Mouse (Mus musculus) right cerebral cortex, postnatal 4 days (tissue): ENCODE measurements at regions not wholly inside any gene's neighbourhood (a gene's known extent, or its start where the extent isn't known, plus 50 kb on each side); places are given as distances from the start of the nearest gene placed in this dataset.

ENCODE experiments used
- DNase-seq: peaks from one replicate; pipeline ENCODE4 v3.0.0-alpha.2; 2022

GRCm38 (mm10) chr7:69326311-69326710 is 577.3 kb upstream of the Arrdc4 start:
- DNase-seq, result no peak

GRCm38 (mm10) chr7:69277056-69277705 is 528.1 kb upstream of the Arrdc4 start:
- DNase-seq, result no peak

- no peak for DNase-seq
Measured at GRCm38 (mm10) chr7:69276376-69277055, 527.5 kb upstream of the Arrdc4 start.

GRCm38 (mm10) chr7:69273670-69274069 is 524.6 kb upstream of the Arrdc4 start:
- DNase-seq, result no peak

- DNase-seq, result no peak
Measured at GRCm38 (mm10) chr7:69244519-69244918, 495.5 kb upstream of the Arrdc4 start.

GRCm38 (mm10) chr7:69233296-69233695 is 484.3 kb upstream of the Arrdc4 start:
- no peak for DNase-seq

- DNase-seq, result peak; percentile 30
Measured at GRCm38 (mm10) chr7:69217871-69218270, 468.8 kb upstream of the Arrdc4 start.
